Mouse (Mus musculus): Measurements from ENCODE around the gene Serpinc1. TPM values are rescaled to one million over a fixed set of nuclear protein-coding genes. Genes with fewer than 3 reads are reported as not detected.
"Not testable (repeated sequence)": the region's sequence is repeated elsewhere in the genome, so short reads cannot be mapped to it uniquely, and the experiment has no call there.

The Serpinc1 gene
- total RNA-seq, 2 experiments from 2014 or later, result 0.15 to 0.18 TPM

GRCm38 (mm10) chr1:161010436-161010835, 32.1 kb downstream of the Serpinc1 start:
- no peak for DNase-seq
- intact Hi-C loops (cut with DNase I), result no loop called here

DNA sequence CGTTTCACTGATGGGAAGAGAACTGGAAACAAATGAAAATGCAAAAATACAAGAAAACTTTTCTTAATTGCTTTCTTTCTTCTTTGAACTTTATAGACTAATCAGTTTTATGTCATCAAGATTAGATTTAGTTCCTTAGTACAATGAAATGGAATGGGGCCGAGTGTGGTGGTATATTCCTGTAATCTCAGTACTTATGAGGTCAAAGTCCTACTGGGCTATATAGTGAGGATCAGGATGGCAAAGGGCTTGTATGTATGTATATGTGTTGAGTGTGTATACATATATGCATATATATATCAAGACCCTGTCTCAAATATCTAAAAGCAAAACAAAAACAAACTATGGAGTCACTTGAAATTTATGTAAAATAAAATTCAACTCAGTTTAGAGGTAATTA, 38.0 kb downstream of the Serpinc1 start:
- DNase-seq, result no peak
- intact Hi-C loops (cut with DNase I), result no loop called here

GRCm38 (mm10) chr1:161020051-161020450, 41.7 kb downstream of the Serpinc1 start:
- no peak for DNase-seq
- intact Hi-C loops (cut with DNase I), result no loop called here

DNA sequence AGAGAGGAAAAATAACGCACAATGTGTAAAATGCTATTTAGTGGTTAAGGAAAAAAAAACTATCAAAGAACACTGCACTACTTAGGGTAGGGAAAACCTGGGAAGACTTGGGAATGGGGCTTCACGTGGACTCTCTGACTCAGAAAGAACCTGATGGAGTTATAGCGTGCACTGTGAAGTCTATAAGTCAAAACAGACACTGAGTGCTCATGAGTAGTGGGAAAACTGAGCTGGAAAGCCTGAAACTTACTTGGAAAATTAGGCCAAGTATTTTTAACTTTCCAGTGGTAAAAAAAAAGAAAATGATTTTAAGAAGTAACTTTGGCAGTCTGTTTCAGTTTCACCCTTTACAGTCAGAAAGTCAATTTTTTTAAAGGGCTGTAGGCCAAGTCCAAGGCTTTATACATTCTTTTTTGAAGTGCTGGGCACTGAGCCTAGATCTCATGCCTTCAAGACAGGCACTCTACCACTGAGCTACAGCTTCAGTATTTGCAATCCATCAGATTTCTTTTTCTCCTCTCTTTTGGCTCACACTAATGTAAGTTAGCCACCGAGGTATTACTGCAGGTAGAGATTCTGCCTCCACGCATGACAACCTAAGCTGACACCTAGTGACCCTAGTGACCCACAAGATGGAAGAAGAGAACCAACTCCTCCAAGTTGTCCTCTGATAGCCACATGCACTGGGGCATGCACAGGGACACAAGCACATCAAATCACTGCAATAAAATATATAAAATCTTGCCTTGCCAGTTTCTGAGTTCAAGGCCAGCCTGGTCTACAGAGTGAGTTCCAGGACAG, 47.2 kb downstream of the Serpinc1 start:
- DNase-seq, result no peak
- intact Hi-C loops (cut with DNase I), result no loop called here

DNA sequence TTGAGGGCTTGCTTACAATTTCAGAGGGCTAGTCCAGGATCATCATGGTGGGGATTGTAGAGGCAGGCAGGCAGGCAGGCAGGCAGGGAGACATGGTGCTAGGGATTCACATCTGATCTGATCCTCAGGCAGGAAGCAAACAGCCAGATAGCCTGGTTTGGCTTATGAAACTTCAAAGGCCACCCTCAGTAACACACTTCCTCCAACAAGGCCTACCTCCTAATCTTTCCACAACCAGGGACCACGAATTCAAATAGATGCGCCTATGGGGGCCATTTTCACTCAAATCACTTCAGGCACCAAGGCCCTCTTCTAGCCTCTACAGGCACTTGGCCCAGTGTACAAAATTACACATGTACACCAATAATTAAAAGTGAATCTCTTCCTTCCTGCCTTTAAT, 48.8 kb downstream of the Serpinc1 start:
- no peak for DNase-seq
- intact Hi-C loops (cut with DNase I), result no loop called here

DNA sequence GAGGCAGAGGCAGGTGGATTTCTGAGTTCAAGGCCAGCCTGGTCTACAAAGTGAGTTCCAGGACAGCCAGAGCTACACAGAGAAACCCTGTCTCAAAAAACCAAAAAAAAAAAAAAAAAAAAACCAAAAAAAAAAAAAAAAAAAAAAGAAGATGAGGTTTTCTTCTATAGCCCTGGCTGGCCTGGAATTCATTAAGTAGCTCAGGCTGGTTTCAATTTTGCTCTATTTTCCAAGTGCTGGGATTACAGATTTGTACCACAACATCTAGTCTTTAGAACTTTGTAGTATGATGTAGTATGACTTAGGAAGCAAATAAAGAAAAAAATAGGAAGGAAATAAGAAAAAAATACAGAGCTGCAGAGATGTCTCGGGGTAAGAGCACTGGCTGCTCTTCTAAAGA, 50.0 kb downstream of the Serpinc1 start:
- DNase-seq; intact Hi-C loops (cut with DNase I): not testable (repeated sequence)

DNA sequence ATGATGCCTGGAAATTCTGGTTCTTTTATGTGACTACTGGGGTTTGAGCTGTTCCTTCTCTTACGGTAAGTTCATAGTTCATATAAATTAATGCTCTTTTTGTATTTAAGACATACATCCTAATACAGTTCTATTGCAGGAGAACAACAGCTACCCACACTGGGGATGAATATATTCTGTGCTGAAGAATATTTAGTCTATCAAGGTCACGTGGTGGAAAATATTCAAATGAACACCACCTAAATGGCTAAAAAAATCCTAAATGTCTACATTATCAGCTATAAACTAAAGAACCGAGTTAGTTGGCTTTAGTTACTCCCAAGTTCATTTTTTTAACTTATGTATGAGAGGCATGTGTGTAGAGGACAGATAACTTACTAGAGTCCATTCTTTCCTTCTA, 51.7 kb downstream of the Serpinc1 start:
- no peak for DNase-seq
- intact Hi-C loops (cut with DNase I), result no loop called here

- intact Hi-C loops (cut with DNase I), result no loop called here
- no peak for DNase-seq
Measured at GRCm38 (mm10) chr1:161031881-161032280, 53.5 kb downstream of the Serpinc1 start.

DNA sequence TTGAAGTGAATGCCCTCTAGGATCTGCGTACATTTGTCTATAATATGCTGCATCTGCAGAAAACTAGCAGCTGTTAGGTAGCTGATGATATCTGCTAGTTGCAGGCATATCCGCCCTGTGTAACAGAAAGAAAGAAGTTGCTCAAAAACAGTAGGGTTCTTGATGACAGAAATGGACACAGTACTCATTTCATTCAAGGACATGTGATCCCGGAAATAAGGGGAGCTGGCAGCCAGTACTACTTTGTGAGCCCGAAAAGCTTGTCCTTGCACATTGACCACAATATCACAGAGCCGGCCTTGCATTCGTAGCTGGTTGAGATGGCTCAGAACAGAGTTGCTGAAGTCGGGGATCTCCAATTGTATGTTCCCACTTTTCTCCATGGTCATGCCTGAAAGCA, 54.0 kb downstream of the Serpinc1 start:
- intact Hi-C loops (cut with DNase I), result no loop called here
- DNase-seq, result no peak

- no peak for DNase-seq
- intact Hi-C loops (cut with DNase I), result no loop called here
Measured at GRCm38 (mm10) chr1:161033856-161034434, 55.6 kb downstream of the Serpinc1 start.

DNA sequence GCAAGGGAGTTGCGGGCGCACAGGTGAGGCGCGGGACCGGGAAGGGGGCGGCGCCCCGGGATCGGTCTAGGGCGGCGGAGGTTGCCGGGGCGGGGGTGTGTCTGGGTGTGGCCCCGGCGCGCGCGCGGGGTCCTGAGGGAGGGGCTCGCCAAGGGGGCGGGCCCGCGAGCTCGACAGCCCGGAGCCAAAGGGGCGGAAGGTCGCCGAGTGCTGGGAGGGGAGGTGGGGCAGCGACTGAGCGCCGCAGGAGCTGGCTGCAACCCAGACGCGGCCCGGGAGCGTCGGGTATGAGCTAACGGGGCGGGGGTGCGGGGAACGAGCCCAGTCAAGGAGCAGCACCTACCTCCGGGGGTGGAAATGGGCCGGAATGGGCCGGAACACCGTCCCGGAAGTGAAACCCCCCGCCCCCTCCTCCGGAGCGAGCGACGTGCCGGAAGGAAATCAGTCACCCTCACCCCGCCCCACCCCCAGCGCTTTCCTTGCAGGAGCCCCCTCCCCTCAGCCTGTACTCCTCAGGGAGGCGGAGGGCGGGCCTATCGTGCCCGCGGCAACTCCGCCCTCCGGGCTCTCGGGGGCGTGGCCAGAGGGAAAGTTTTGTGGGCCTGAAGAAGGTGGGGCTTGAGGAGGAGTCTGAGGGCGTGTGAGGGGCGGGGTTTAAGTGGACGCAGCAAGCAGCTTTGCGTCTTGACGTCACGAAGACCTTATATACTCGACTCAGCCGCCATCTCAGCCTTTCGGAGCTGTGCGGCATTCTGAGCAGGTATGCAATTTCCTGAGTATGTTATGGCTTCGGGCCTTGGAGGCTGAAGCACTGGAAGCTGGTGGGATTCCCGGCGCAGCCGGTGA, 56.3 kb downstream of the Serpinc1 start, which contains the start of gene Zbtb37:
Zbtb37 (minus strand) TSS at position 415 of the 846 bp plus-strand sequence.
- peak; percentile 96 to 97 for DNase-seq
- intact Hi-C loops (cut with DNase I), result no loop called here

DNA sequence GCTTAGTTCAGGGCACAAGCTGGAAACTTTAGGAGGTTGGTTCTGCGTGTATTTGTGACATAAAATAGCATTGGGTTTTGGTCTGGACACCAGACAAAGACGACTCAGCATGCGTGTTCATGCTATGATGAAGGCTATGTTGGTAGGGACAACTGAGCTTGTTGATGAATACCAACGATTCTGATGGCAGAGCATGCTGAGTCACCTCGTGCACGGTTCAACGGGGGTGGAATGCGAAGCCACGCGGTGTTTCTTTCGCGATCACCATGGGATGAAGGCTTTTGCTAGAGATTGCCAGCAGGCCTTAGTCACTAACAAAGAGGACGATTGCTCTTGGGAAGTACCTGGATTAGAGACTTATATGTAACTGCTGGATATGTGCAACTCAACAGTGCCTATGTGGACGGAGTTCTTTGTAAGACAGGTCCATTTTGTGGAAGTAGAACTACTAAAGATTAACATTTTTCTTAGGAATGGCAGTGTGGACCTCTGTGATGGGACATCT, 56.9 kb downstream of the Serpinc1 start:
- intact Hi-C loops (cut with DNase I), result no loop called here
- no peak for DNase-seq

- no peak for DNase-seq
- intact Hi-C loops (cut with DNase I), result no loop called here
Measured at GRCm38 (mm10) chr1:161035786-161036404, 57.5 kb downstream of the Serpinc1 start.

DNA sequence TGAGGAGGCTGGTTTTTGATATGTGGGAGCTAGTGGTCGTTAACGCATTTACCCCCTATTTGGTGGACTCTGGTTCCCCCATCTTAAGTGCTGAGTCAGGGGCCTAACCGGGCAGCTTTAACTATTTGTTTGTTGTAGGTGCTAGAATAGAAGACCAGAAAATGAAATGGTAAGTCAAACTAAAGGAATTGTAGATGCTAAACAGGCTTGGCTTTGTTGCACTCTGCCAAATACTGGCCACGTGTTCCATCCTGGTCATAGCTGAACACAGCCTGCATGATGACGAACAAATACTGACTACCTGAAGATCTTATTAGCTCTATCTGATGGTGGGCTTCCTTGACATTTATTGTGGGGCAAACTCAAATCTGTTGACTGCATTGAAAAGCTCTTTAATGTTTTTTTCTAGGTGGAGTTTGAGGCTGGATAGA, 58.0 kb downstream of the Serpinc1 start:
- intact Hi-C loops (cut with DNase I), result no loop called here
- DNase-seq, result no peak

- intact Hi-C loops (cut with DNase I), result no loop called here
Measured at GRCm38 (mm10) chr1:161037026-161037425, 58.6 kb downstream of the Serpinc1 start.

GRCm38 (mm10) chr1:161037599-161037998, 59.2 kb downstream of the Serpinc1 start:
- intact Hi-C loops (cut with DNase I), result no loop called here
- no peak for DNase-seq

More at GRCm38 (mm10) chr1:161037026-161037425, 58.6 kb downstream of the Serpinc1 start:
- no peak for DNase-seq

GRCm38 (mm10) chr1:161038004-161038403, 59.6 kb downstream of the Serpinc1 start:
- intact Hi-C loops (cut with DNase I), result no loop called here
- DNase-seq, result no peak

DNA sequence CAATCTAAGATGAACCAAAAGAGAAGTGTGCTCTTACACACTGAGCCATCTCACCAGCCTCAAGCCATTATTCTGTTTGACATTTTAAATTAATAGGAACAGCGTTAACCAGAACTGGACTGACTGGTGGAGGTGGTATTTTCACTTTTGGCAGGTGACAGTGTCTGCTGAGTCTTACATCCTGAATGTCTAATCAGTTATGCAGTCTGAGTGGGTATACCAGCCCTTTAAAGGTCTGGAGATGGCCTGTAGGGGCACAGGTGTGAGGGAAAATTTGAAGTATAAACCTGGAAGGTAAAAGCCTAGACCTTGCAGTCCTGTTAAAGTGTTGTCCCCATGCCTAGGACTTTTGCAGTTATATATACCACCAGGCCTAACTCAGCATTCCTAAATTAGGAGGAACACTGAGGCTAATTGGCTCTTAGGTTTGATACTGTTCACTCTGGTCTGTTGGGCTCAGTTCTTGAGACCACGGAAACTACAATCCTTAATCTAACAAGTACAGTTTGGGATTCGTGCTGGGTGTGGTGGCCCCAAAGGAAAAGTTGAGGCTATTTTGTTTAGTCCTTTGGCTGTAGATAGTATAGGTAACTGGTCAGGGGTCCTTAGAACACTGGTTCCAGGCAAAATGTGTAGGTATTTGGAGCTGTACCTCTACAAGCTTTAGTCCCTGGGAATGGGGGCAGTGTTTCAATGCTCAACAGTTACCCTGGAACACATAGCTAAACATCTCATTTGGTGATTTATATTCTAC, 60.8 kb downstream of the Serpinc1 start:
- intact Hi-C loops (cut with DNase I), result no loop called here
- DNase-seq, result no peak

DNA sequence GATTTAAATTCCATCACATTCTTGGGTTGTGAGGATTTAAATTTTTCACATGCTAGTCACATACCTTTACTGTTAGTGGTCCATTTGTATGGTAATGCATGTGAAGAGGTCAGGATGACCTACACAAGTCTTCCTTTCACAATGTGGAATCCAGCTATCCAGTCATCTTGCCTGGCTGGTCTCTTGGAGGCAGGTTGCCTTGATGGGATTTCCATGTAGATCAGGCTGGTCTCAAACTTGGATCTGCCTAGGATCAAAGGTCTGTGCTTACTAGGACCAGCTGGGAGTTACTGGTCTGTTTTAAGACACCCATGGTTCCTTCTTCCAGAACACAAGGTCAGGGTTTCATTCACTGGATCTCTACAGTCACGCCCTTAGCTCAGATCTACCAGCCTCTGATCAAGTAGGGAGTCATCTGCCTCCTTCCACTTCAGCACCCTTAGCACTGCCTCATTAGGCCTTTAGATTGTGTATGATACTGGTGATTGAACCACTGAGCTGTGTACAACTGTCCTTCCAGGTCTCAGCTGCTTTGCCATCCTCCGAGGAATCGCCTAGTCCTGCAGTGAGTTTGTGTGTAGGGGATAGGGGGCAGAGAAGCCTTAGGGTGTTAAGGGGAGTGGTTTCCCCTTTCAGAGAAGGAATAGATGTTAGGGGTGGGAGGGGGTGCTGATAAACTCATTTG, 61.5 kb downstream of the Serpinc1 start:
- DNase-seq, result no peak
- intact Hi-C loops (cut with DNase I), result no loop called here
